Mouse (Mus musculus) neural tube, embryonic 11.5 days (tissue): ENCODE data around the gene Prrg2. TPM values are rescaled to one million over a fixed set of nuclear protein-coding genes. Genes with fewer than 3 reads are reported as not detected.
"Not testable (repeated sequence)": the region's sequence is repeated elsewhere in the genome, so short reads cannot be mapped to it uniquely, and the experiment has no call there.

ENCODE experiments used
- ATAC-seq: fragments of 200-750 bp; cut with Nextera tagmentation; 2 replicates; pipeline ENCODE4 v1.8.0; 2017; ENCODE audit warnings: moderate number of reproducible peaks, mild to moderate bottlenecking, moderate TSS enrichment, moderate library complexity; ENCODE audit not compliant: insufficient read depth, low FRiP score, low TSS enrichment
- DNase-seq: peaks from one replicate; pipeline ENCODE4 v3.0.0-alpha.2; 2015; ENCODE audit warnings: low spot score
- H3K27ac ChIP-seq: fragments of 300-500 bp; sonication (generic); 2 replicates; pipeline ENCODE4 v1.5.1; 2014; ENCODE audit warnings: low read depth, mild to moderate bottlenecking, low read length
- H3K27me3 ChIP-seq: fragments of 300-500 bp; sonication (generic); 2 replicates; pipeline ENCODE4 v1.6.1; 2014; ENCODE audit warnings: mild to moderate bottlenecking, low read length, mixed read lengths; ENCODE audit not compliant: control insufficient read depth, insufficient read depth
- H3K36me3 ChIP-seq: fragments of 300-500 bp; sonication (generic); 2 replicates; pipeline ENCODE4 v1.6.1; 2014; ENCODE audit warnings: mild to moderate bottlenecking, low read length, moderate library complexity, mixed read lengths; ENCODE audit not compliant: control insufficient read depth, insufficient read depth
- H3K4me1 ChIP-seq: fragments of 300-500 bp; sonication (generic); 2 replicates; pipeline ENCODE4 v1.6.1; 2014; ENCODE audit warnings: low read length, mixed read lengths; ENCODE audit not compliant: control insufficient read depth, insufficient read depth
- H3K4me2 ChIP-seq: fragments of 300-500 bp; sonication (generic); 2 replicates; pipeline ENCODE4 v1.6.1; 2014; ENCODE audit warnings: low read depth, mild to moderate bottlenecking, moderate library complexity
- H3K4me3 ChIP-seq: fragments of 300-500 bp; sonication (generic); 2 replicates; pipeline ENCODE4 v1.5.1; 2014; ENCODE audit warnings: low read depth, low read length
- H3K9ac ChIP-seq: fragments of 300-500 bp; sonication (generic); 2 replicates; pipeline ENCODE4 v1.6.1; 2014; ENCODE audit warnings: mild to moderate bottlenecking, low read length
- H3K9me3 ChIP-seq: fragments of 300-500 bp; sonication (generic); 2 replicates; pipeline ENCODE4 v1.6.1; 2016; ENCODE audit warnings: low read length; ENCODE audit not compliant: control insufficient read depth
- WGBS: fragments of 180-500 bp; shearing (Covaris S2); extraction: QIAGEN DNeasy Blood & Tissue Kit; methylation state at CpG from one replicate; pipeline ENCODE4 v1.1.7; 2014; 5-methylcytosine and 5-hydroxymethylcytosine counted together
- polyA plus RNA-seq: library from polyadenylated mRNA; unstranded; fragments of >200 nt; fragmentation: Nextera tagmentation; extraction: Ambion mirVana; gene quantifications from 2 replicates; pipeline ENCODE4 v1.2.1, GENCODE M21; 2014

Prrg2 gene
- polyA plus RNA-seq, 1 experiment from 2014 or later: 16.2 TPM

DNA sequence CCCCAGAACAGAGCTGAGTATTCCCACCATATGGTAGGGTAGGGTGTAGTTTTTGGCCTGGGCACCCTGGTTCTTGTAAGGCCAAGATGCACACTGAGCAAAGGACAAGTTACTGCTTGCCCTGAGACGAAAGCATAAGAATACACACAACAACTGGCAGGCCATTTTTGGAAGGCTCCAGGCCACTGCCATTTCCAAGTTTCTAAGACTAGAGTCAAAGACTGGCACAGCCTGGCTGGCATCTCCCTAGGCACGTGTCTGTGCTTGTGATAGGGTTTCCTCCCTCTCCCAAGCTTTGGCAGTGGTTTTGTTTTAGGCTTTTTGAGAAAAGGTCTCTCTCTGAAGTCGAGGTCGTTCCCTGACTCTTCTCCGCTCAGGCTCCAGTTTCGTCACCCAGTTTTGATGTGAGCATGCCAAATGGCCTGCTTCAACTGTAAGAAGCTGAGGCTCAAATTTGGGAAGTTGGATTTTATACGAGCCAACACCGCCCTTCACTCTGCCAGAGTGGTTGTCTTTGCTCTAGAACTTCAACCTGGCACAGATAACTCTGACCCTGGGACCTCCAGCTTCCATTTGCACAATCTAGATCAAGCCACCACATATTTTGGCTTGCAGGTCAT, 36.8 kb downstream of the Prrg2 start:
- DNase-seq (no peak), ATAC-seq (no peak)
- H3K9ac ChIP-seq: no peak overlapping the region
- no peaks in the 10 kb centered on the region for H3K27me3 ChIP-seq
- no peak overlapping the region for H3K27ac ChIP-seq
- no peak overlapping the region for H3K4me3 ChIP-seq
- H3K4me2 ChIP-seq: no peak overlapping the region
- 80% methylated on average over 8 of the region's 8 CpGs for WGBS
- no peaks in the 10 kb centered on the region for H3K9me3 ChIP-seq
- no peaks in the 10 kb centered on the region for H3K4me1 ChIP-seq
- peaks cover 24% of the 10 kb centered on the region for H3K36me3 ChIP-seq

DNA sequence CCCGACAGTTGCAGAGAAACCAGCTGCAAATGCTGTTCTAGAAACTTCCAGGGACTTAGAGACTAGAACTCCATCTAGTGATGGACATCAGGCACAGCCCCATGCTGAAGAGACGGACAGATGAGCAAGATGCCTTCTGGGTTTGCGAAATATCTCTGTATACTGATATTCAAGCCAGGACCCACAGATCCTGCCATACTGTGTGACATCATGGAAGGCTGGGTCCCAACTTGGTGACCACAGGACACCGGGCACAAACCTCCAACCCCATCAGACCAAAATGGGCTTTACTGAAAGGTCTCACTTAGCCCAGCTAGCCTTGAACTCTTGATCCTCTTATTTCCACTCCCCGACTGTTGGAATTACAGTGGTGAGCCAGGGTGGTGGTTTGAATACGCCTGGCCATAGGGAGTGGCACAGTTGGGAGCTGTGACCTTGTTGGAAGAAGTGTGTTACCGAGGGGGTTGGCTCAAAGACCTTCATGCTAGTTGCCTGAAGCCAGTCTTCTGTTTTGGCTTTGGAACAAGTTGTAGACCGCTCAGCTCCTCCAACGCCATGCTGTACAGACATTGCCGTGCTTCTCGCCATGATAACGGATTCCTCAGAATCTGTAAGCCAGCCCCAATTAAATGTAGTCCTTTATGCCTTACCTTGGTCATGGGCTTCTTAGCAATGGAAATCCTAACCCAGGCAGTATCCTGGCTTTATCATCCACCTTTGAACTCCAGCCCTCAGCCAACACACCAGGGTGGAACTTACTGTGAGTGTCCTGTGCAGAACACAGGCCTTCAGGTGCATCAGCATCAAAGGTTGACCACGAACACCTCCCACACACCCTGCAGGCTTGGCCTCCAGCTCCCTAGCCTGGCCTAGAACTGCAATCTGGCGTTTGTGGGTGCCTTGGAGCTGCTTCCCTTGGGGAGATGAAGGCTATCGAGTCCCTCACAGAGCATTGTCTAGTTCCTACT, 37.9 kb downstream of the Prrg2 start:
- no peak for ATAC-seq
- H3K27ac ChIP-seq: no peak overlapping the region

DNA sequence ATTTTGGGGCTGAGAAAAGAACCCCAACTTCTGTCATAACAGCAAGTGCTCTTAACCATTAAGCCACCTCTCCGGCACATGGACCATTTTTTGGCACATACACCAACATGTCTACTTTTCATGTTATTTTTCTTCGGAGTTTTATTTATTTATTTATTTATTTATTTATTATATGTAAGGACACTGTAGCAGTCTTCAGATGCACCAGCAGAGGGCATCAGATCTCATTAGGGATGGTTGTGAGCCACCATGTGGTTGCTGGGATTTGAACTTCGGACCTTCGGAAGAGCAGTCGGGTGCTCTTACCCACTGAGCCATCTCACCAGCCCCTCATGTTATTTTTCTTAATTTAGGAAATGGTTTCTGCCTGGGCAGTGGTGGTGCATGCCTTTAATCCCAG, 38.8 kb downstream of the Prrg2 start:
- not testable (repeated sequence) for ATAC-seq, H3K9ac ChIP-seq, H3K27ac ChIP-seq, DNase-seq, H3K4me1 ChIP-seq, H3K4me2 ChIP-seq, H3K9me3 ChIP-seq, H3K27me3 ChIP-seq, H3K4me3 ChIP-seq
- 79% methylated on average over 5 of the region's 5 CpGs for WGBS
- H3K36me3 ChIP-seq: peaks cover 12% of the 10 kb centered on the region

More for the DNA sequence above, 37.9 kb downstream of the Prrg2 start:
- no peak for DNase-seq
- Histone ChIP-seq H3K4me3 (no peak overlapping the region), H3K4me2 (no peak overlapping the region), H3K4me1 (no peaks in the 10 kb centered on the region), H3K9me3 (no peaks in the 10 kb centered on the region), H3K27me3 (no peaks in the 10 kb centered on the region), H3K9ac (no peak overlapping the region), H3K36me3 (peaks cover 18% of the 10 kb centered on the region)
- WGBS: 88% methylated on average over 15 of the region's 15 CpGs

DNA sequence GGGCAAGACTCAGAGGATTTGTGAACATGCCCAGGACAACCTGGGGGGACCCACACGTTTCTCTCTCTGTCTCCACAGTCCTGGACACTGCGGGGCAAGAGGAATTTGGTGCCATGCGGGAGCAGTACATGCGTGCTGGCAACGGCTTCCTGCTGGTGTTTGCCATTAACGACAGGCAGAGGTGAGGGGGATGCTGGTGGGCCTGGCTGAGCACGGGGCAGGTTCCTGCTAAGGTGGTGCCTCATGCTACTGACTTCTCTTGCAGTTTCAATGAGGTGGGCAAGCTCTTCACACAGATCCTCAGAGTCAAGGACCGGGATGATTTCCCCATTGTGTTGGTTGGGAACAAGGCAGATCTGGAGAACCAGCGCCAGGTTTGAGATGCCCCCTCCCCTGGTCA, 42.3 kb downstream of the Prrg2 start:
- no peak for DNase-seq
- ATAC-seq: no peak
- no peak overlapping the region for H3K27ac ChIP-seq
- WGBS: 70% methylated on average over 9 of the region's 9 CpGs
- no peak overlapping the region for H3K4me2 ChIP-seq
- no peaks in the 10 kb centered on the region for H3K27me3 ChIP-seq
- peaks cover 5% of the 10 kb centered on the region; the same call in 1 of the 2 replicates for H3K4me1 ChIP-seq
- H3K36me3 ChIP-seq: no peaks in the 10 kb centered on the region
- H3K9me3 ChIP-seq: no peaks in the 10 kb centered on the region
- H3K9ac ChIP-seq: no peak overlapping the region
- no peak overlapping the region for H3K4me3 ChIP-seq

DNA sequence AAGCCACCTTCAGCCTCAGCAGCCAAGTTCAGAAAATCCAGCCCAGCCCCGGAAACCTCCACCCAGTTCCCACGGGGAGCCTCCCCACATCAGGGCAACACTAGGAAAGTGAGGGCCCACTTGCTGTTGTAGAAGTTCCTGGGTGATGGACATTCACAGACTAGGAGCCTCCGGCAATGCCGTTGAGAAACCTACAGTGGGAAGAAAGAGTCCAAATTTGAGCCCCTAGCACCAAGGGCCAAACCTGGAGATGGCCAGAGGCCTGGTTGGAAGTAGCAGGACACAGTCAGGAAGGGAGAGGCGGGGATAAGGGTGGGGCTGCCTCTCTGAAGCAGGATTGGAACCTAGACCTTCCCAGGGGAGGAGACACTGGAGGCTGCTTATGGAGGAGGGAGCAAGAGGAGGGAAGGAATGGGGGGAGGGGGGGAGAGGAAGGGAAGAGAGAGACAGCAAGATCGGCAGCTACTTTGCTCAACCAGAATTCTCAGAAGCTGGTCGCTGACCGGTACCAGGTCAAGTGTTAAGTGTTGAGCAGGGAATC, 43.4 kb downstream of the Prrg2 start:
- ATAC-seq (no peak), DNase-seq (no peak)
- no peak overlapping the region for H3K4me3 ChIP-seq
- no peak overlapping the region for H3K9ac ChIP-seq
- H3K4me1 ChIP-seq: peaks cover 12% of the 10 kb centered on the region
- H3K27me3 ChIP-seq: no peaks in the 10 kb centered on the region
- H3K36me3 ChIP-seq: no peaks in the 10 kb centered on the region; the same call in 1 of the 2 replicates
- no peak overlapping the region for H3K4me2 ChIP-seq
- WGBS: 38% methylated on average over 8 of the region's 8 CpGs
- H3K27ac ChIP-seq: no peak overlapping the region
- H3K9me3 ChIP-seq: no peaks in the 10 kb centered on the region

DNA sequence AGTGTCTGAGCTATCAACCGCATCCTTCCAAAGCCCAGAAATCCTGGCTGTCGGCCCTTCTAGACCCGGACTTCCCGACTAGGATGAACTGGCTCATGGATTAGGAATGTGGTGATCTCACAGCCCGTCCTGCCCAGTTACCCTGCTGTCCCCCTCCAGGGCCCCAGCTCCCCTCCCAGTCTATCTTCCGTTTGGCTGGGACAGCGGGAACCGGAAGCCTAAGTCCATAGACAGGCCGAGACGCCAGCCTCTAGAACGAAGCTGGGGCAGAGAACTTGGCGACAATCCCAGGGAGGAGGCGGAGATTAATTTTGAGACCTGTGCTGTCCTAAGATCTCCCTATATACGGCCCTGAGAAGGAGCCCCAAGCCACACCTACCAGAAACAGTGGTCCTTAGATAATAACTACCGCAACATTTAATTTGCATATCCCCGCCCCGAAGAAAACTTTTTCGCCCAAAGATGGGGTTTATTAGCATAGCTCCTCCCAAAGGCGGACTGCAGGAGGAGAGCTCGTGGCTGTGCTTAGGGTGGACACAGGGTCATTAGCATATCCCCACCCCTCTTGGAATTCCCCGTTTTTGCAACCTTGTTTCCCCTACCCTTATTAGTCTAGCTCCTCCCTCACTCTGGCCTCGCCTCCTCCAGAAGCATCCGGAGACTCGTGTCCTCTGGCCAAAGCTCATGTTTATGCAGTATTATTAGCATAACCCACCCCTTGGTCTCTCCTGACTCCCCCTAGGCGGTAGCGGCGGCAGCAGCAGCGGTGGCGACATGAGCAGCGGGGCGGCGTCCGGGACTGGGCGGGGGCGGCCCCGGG, 45.0 kb downstream of the Prrg2 start, which contains the start of gene Rras:
Gene Rras, plus strand, starts transcription at position 720 of the 820 bp plus-strand sequence.
- Histone ChIP-seq H3K27me3 (no peaks in the 10 kb centered on the region), H3K27ac (peak within 1 kb of the TSS; percentile 75), H3K4me3 (peak within 1 kb of the TSS; percentile 76), H3K4me2 (peak within 1 kb of the TSS; percentile 84), H3K4me1 (peaks cover 12% of the 10 kb centered on the region), H3K36me3 (peaks cover 6% of the 10 kb centered on the region), H3K9ac (peak within 1 kb of the TSS; percentile 69), H3K9me3 (no peaks in the 10 kb centered on the region)
- under 1% methylated on average over 32 of the region's 36 CpGs for WGBS
- peak; percentile 82 for ATAC-seq
- DNase-seq: peak; percentile 89

DNA sequence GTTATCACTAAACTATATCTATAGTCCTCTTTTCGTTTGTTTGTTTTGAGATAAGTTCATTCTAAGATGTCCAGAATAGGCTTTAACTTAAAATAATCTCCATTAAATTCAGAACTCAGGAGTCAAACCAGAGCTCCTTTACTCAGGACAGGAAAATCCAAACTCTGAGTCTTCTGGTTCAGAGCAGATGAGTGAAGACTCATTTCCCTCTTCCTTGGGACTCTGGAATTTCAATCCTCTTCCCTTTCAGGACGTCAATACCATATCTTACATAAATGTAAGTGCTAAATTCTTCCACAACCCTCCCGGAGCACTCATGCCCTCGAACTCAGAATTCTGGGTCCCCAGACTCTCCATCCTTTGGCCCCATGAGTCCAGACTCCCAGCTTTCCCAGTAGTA, 45.7 kb downstream of the Prrg2 start:
- Histone ChIP-seq H3K9ac (peak overlapping the region; percentile 69; the same call in 1 of the 2 replicates), H3K27ac (peak overlapping the region; percentile 72), H3K36me3 (peaks cover 11% of the 10 kb centered on the region), H3K4me3 (peak overlapping the region; percentile 76), H3K27me3 (no peaks in the 10 kb centered on the region), H3K4me1 (peaks cover 12% of the 10 kb centered on the region), H3K9me3 (no peaks in the 10 kb centered on the region), H3K4me2 (peak overlapping the region; percentile 84)
- no peak for ATAC-seq
- WGBS: 2% methylated on average over 4 of the region's 4 CpGs
- DNase-seq: no peak

DNA sequence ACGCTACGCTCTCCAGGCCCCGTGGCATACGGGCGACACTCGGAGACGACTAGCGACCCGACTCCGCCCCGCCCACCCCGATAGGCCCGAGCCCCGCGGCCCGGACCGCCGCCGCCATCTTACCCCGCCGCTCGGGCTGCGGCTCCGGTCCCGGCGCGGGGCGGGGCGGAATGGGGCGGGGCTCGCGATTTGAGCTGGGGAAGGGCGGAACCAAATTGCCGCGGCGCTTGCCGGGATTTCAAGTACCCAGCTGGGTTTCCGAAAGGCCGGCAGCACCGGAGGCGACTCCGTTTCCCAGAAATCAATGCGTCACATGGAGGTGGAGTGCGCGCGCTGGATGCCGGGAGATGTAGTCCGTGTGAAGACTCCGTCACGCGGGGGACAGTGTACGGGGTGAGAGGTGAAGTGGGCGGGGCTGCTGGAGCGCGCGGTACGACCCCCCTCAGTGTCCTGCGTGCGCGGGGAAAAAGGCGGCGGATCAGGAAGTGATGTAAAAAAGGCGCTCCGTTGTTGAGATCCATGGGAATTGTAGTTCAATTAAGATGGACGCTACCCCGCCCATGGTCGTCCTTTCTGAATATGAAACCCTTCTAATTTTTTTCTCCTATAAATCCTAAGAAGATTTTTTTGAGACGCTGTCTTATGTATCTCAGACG, 46.4 kb downstream of the Prrg2 start, which contains the start of gene Scaf1:
Gene Scaf1, minus strand, starts transcription at position 407 of the 656 bp plus-strand sequence.
- peak; percentile 90 for ATAC-seq

More for the DNA sequence above, 46.4 kb downstream of the Prrg2 start, which contains the start of gene Scaf1:
- WGBS: 1% methylated on average over 69 of the region's 69 CpGs
- peak; percentile 100 for DNase-seq
- Histone ChIP-seq H3K4me3 (peak within 1 kb of the TSS; percentile 76), H3K9me3 (no peaks in the 10 kb centered on the region), H3K27ac (peak within 1 kb of the TSS; percentile 72), H3K4me1 (peaks cover 12% of the 10 kb centered on the region), H3K4me2 (peak within 1 kb of the TSS; percentile 84), H3K9ac (peak within 1 kb of the TSS; percentile 93), H3K36me3 (peaks cover 15% of the 10 kb centered on the region), H3K27me3 (no peaks in the 10 kb centered on the region)
